Mouse (Mus musculus) Patski (cell line): Measurements from ENCODE around the gene Ehmt1. TPM values are rescaled to one million over a fixed set of nuclear protein-coding genes. Genes with fewer than 3 reads are reported as not detected.

Experiments used
- ATAC-seq: fragments of 100-300 bp; one replicate; pipeline ENCODE4 v1.8.0; 2021
- CTCF ChIA-PET: fragments of 350-600 bp; sonication (Branson Sonifier 250); formaldehyde crosslinking; loops from one replicate; lab custom pipeline; 2022; ENCODE audit warnings: inconsistent platforms; lab: Charles Lee
- POLR2A ChIA-PET: fragments of 350-600 bp; sonication (Branson Sonifier 250); formaldehyde crosslinking; loops from one replicate; lab custom pipeline; 2022; ENCODE audit warnings: antibody characterized with exemption, inconsistent platforms; lab: Charles Lee
- DNase-seq: peaks from one replicate; pipeline ENCODE4 v3.0.0-alpha.2; 2011; ENCODE audit warnings: low read depth, low spot score
- H3K27me3 ChIP-seq: fragments of 371-371 bp; one replicate; pipeline ENCODE4 v1.5.1; 2021
- CTCF ChIP-seq: fragments of 100-300 bp; IDR thresholded peaks from one replicate; pipeline ENCODE4 v1.5.1; 2021
- in situ Hi-C: fragments of 300-500 bp; cut with MboI; formaldehyde crosslinking; loops from 3 replicates; pipeline ENCODE4 v1.11.1; 2018; ENCODE audit warnings: low pct_unique_long_range_greater_than_20kb, mixed read lengths
- polyA plus RNA-seq: library from polyadenylated mRNA; unstranded; gene quantifications from one replicate; pipeline ENCODE4 v1.2.3, GENCODE M21; 2021

Gene Ehmt1
- polyA plus RNA-seq, 1 experiment from 2014 or later = 43.4 TPM

DNA sequence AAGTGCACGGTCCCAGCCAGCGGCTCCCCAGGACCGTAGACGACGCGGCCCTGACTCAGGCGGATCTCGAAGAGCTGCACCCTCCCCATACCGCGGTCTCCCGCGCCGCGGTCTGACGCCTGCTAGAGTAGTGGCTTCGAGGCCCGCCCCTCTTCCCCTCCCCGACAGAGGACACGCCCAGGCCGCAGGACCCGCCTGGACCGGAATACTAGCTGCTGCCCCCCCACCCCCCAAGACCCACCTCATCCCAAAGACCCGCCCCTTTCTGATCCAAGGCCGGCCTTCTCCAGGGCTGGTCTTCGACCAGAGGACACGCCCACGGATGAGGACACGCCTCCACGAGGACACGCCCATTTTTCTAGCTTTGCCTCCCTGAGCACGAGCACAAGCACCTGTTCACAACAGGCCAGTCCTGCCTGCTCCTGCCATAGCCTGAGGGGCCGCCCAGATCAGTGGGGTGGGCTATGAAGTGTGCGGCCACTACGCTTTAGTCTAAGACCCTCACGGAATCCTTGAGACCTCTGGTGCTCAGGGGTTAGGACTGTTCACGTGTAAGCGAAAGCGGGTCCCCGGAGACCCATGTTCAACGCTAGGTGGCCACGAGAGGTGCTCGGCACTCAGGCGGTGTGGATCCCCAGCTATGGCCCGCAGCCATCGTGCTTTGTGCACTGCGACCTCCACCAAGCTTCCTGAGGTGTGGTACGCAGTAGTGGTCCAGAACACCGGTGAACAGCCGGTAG, 15.8 kb upstream of the Ehmt1 start, which contains the start of gene Arrdc1:
Arrdc1 (minus strand) TSS at position 196 of the 740 bp plus-strand sequence.
- peaks cover 6% of the 10 kb centered on the region for H3K27me3 ChIP-seq
- ATAC-seq = peak; percentile 88
- in situ Hi-C loops = no loop called here
- TF ChIP-seq CTCF = no peak
- POLR2A ChIA-PET = no interaction called here
- DNase-seq = peak; percentile 85
- CTCF ChIA-PET = interaction anchor here (0.9 to 1.5 kb wide), 4 partner anchors 14 to 27 kb away, joined by 3 to 5 read pairs (median 4); partner anchors contain the start of genes Dph7 and Zmynd19

DNA sequence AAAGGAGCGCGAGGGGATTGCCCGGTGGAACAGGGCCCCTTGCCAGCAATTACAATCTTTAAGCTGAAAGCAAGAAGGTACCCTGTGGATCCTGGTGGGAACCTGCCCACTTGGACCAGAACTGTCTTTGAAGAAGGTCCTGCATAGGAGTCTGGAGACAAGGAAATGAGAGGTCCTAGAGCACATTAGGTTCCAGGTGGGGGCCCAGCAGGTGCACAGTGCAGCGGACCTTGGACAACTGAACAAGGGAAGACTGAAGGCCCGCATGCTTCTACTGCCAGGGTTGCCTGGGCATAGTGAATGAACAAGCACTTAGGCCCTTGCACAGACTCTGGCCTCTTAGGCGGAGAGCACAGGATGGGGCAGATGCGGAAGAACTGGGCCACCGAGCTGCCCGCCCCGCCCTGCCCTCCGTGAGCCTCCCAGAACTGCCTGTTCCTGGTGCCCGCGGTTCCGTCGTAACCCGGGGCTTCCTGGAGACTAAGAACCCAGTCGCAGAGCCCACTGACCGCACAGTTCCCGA, 15.1 kb upstream of the Ehmt1 start:
- CTCF ChIA-PET = interaction anchor here (0.9 to 1.5 kb wide), 4 partner anchors 15 to 28 kb away, joined by 3 to 5 read pairs (median 4); partner anchors contain the start of genes Dph7 and Zmynd19
- ATAC-seq = peak; percentile 70
- POLR2A ChIA-PET = no interaction called here
- TF ChIP-seq CTCF = no peak
- in situ Hi-C loops = no loop called here
- peaks cover 4% of the 10 kb centered on the region for H3K27me3 ChIP-seq
- no peak for DNase-seq

DNA sequence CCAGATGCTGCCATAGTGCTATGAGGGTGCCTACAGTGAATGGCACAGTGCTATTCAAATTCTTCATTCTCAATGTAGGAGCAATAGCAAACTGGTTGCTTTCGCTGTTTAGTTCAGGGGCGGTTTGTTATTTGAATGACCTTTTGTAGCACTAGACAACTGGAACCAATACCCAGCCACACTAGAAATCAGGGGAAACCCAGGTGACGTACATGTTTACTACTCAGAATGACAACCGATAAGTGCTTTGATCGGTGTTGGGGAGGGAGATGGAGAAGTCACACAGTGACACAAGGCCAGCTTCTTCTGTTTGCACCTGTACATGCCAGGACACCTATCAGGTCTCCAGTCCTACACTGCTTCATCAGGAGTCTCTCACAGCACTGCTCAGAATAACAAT, 10.2 kb upstream of the Ehmt1 start:
- H3K27me3 ChIP-seq = no peaks in the 10 kb centered on the region
- in situ Hi-C loops = no loop called here
- CTCF ChIA-PET = no interaction called here
- POLR2A ChIA-PET = interaction anchor here (0.7 kb wide), 1 partner anchor 37 kb away, joined by 3 read pairs; no protein-coding TSS in a partner anchor
- DNase-seq = no peak
- ATAC-seq = no peak
- TF ChIP-seq CTCF = no peak

DNA sequence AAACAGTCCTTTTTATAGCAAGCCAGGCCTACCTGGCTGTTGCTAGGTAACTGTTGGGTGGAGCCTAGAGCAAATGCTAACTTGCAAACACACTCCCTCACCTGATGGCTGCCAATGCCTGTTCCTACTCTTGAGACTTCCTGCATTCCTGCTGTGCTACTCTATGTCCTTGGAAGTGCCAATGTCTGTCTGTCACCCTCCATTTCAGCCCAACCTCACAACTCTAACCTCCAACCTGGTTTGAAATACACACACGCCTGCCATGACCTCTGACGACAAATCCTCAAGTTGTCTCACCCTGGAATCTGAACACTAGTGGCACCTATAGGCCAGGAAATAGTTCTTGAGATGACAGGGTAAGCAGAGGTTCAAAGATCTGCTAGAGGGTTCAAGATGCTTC, 9.7 kb upstream of the Ehmt1 start:
- H3K27me3 ChIP-seq = no peaks in the 10 kb centered on the region
- DNase-seq (no peak), ATAC-seq (no peak)
- in situ Hi-C loops = no loop called here
- ChIA-PET POLR2A (no interaction called here), CTCF (no interaction called here)
- TF ChIP-seq CTCF = no peak

DNA sequence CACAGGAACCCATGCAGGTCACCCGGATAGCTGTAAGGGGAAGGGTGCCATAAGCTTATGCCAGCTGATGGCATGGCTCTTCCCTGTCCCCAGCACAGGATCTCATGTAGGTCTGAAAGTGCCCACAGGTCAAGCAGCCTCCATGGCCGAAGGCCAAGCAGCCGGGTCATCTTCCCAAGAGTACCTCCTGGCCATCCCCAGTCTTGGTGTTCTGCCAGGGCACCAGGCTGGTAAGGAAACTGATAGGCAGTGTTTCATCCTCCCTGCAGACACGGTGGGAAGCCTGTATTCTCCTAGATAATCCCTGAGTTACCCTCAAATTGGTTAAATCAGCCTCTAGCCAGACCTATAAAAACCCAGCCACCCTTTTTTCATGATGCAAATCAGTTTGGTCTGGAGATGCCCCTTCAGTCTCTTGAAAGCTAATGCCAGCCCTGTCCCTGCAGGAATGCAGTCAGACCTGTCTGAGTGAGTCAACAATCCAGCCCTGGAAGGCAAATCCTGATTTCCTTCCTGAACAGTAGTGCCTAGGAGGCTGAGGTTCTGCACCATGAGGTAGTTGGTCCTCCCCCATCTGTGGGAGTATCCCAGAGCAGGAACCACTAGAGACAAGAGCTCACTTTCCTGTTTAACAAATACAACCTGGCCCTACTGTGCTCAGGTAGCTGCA, 8.5 kb upstream of the Ehmt1 start:
- DNase-seq (no peak), ATAC-seq (peak; percentile 58)
- POLR2A ChIA-PET = interaction anchor here (0.6 kb wide), 1 partner anchor 8 kb away, joined by 3 read pairs; the partner anchor contains the start of gene Ehmt1
- H3K27me3 ChIP-seq = no peaks in the 10 kb centered on the region
- CTCF ChIA-PET = interaction anchor here (1.2 kb wide), 1 partner anchor 17 kb away, joined by 3 read pairs; no protein-coding TSS in a partner anchor
- TF ChIP-seq CTCF = no peak
- in situ Hi-C loops = no loop called here

DNA sequence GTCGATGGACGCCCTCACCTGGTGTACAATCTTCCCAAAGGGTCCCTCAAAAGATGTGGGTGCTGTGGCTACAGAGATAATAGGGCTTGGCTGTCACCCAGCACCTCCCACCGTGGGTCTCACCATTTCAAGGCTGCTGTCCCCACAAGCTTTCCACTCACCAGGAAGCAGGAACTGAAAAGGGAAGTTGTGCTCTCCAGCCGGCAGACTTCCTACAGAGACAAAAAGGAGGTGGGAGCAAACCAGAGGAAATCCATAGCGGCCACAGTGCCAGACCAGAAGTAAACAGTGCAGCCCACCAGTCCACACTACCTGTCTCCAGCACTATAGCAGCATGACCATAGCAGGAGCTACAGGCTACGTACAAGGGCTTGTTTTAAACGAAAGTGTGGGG, 7.5 kb upstream of the Ehmt1 start:
- ATAC-seq (no peak), DNase-seq (no peak)
- in situ Hi-C loops = no loop called here
- POLR2A ChIA-PET = no interaction called here
- no peak for TF ChIP-seq CTCF
- CTCF ChIA-PET = no interaction called here
- no peaks in the 10 kb centered on the region for H3K27me3 ChIP-seq

DNA sequence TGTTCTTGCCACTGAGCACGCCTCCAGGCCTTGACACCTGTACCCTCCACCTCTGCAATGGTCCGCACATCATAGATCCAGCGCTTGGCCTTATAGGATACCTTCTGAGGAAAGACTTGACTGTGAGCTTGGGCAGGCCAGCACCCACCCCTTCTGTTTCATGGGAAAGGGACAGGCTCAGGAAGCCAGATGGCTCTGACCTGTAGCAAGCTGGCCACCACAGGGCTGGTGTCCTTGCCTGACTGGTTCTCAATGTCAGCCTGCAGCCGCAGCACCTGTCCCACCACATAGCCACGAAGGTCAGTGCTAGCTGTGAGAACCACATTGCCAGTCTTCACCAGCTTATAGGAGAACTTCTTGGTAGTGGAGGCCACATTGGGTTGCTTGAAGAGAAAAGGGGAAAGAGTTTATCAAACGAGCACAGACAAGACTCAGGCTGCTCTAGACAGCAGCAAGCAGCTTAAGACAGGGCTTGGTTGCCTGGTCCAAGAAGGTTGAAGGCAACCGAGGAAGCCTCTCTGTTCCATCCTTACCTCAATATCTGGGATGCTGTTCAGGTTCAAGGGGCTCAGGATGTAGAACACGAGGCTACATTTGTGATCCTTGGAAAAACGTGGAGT, 7.0 kb upstream of the Ehmt1 start:
- no peak for ATAC-seq
- DNase-seq = no peak
- no peak for TF ChIP-seq CTCF
- in situ Hi-C loops = no loop called here
- H3K27me3 ChIP-seq = no peaks in the 10 kb centered on the region
- POLR2A ChIA-PET = no interaction called here
- CTCF ChIA-PET = no interaction called here

DNA sequence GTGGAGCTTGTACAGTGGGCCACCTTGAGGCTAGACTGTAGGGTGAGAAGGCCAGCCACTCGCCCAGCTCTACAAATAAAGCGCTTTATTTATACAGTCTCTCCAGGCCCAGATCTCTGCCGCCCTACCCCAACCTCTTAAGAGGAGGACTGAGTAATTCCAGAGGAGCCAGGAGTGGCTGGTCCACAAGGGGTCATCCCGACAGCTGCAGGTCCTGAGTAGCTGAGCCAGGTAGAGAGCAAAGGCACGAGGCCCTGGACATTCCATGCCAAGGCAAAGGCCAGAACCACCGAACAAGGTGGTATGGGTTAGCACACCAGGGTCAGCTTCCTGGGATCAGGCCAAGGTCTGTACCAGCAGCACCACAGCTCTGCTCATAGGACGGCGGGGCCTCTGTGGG, 5.9 kb upstream of the Ehmt1 start:
- no peaks in the 10 kb centered on the region for H3K27me3 ChIP-seq
- in situ Hi-C loops = no loop called here
- ChIA-PET CTCF (no interaction called here), POLR2A (no interaction called here)
- ATAC-seq (no peak), DNase-seq (no peak)
- no peak for TF ChIP-seq CTCF

DNA sequence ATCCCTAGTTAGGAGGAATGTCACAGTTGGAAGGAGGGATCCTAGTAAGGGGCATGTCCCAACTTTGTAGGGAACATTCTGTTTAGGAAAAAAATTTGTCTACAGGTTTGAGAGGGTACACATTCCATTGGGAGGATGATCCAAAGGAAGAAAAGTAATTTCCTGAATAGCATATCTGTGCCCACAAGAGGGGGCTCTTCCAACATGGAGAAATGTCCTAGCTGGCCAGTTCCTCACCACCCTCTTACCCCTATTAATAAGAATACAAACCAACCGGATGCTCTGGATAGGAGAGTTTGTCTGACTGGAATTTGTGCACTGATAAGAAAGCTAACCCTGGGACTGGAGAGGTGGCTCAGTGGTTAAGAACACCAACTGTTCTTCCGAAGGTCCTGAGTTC, 4.1 kb upstream of the Ehmt1 start:
- DNase-seq = no peak
- ChIA-PET CTCF (interaction anchor here (1.1 to 2.1 kb wide), 4 partner anchors 9 to 57 kb away, joined by 3 to 7 read pairs (median 4); no protein-coding TSS in a partner anchor), POLR2A (interaction anchor here (1.0 kb wide), 1 partner anchor 9 kb away, joined by 4 read pairs; no protein-coding TSS in a partner anchor)
- TF ChIP-seq CTCF = peak; percentile 73
- ATAC-seq = no peak
- in situ Hi-C loops = no loop called here
- H3K27me3 ChIP-seq = no peaks in the 10 kb centered on the region

DNA sequence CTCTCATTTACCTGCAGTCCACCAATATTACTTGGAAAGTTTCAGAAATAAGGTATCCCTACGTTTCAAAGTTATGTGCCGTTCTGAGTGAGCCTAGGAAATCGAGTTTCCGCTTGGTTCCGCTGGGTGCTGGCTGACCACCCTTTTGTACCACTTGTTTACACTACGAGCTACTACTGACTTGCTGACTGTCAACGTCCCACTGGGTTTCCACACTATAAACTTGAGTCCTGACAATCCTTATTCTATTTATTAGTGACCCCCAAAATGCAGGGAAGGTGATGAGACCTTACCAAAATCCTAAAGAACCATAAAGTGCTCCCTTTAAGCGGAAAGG, 393 bp upstream of the Ehmt1 start:
- DNase-seq (no peak), ATAC-seq (peak; percentile 24)
- no peaks in the 10 kb centered on the region for H3K27me3 ChIP-seq
- ChIA-PET CTCF (interaction anchor here (0.9 kb wide), 1 partner anchor 43 kb away, joined by 3 read pairs; no protein-coding TSS in a partner anchor), POLR2A (interaction anchor here (1.0 to 1.5 kb wide), 4 partner anchors 8 to 30 kb away, joined by 3 to 6 read pairs (median 4); partner anchors contain the start of gene Zmynd19)
- TF ChIP-seq CTCF = no peak
- in situ Hi-C loops = no loop called here
